Mouse (Mus musculus): ENCODE data around the gene Pex5.

Gene Pex5

GRCm38 (mm10) chr6:124360549-124360948 lies 54.3 kb downstream of the Pex5 start:
- no peak for DNase-seq (ENCODE audit: low spot score in 2 of 2)

GRCm38 (mm10) chr6:124358953-124359352 lies 55.9 kb downstream of the Pex5 start:
- no peak for DNase-seq (ENCODE audit: low spot score in 2 of 2)

- DNase-seq (ENCODE audit: low spot score in 2 of 2) = no peak
These were observed 61.6 kb downstream of the Pex5 start for GRCm38 (mm10) chr6:124353246-124353645.

All from spleen, postnatal 4 days (tissue).